Comparison of ENCODE assay signal across 30 mouse cellular contexts in the genomic region with DNA sequence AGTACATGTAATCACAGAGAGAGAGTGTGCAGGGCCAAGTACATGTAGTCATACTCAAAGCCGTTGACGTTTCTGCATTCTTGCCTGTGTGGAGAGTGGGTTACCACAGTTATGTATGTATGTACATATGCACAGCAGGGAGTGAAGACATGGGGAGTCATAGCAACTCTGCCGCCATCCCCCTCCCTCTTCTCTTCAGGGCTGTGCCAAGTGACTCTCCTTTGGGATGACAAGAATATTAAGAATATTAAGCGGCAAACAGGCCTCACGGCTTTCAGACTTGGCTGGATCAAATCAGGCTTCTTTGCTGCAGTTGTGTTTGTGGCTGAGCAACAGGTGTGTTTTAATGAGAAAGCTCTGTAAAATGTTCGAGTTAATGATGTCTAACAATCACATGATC. TPM values are rescaled to one million over a fixed set of nuclear protein-coding genes. Genes with fewer than 3 reads are reported as not detected.
"Had no signal": no experiment of that assay in that cellular context is flagged by ENCODE, and none has a peak within 500 bp of the region (broad histone marks: within the 10 kb centered on the region; RNA-seq: fewer than 3 reads in every experiment).

No protein-coding gene starts in this region.

- DNase-seq: cerebellum, adult 2 months; cerebellum, adult 8-10 months; cerebellum, adult 9-10 months; cerebellum, adult 9-11 months; cerebellum, postnatal 10 days; cerebellum, postnatal 14 days; cerebellum, postnatal 25 days; cerebellum, postnatal 36 days; embryo, embryonic 11 days; forebrain, postnatal 0 days; gastrocnemius, adult 2 months; gastrocnemius, postnatal 10 days; gastrocnemius, postnatal 14 days; gastrocnemius, postnatal 25 days; gastrocnemius, postnatal 36 days; heart, adult 11 months; heart, adult 18-20 months; heart, adult 2 months had no signal

- H3K27ac ChIP-seq: embryonic facial prominence, embryonic 12.5 days; embryonic facial prominence, embryonic 15.5 days; forebrain, embryonic 10.5 days; forebrain, embryonic 12.5 days; forebrain, embryonic 13.5 days; forebrain, embryonic 15.5 days; gastrocnemius, adult 2 months; heart, adult 2 months had no signal

- H3K4me2 ChIP-seq: embryonic facial prominence, embryonic 12.5 days; embryonic facial prominence, embryonic 15.5 days; forebrain, embryonic 12.5 days; forebrain, embryonic 13.5 days; forebrain, embryonic 15.5 days had no signal

- H3K9me3 ChIP-seq: embryonic facial prominence, embryonic 12.5 days; embryonic facial prominence, embryonic 15.5 days; forebrain, embryonic 10.5 days; forebrain, embryonic 12.5 days; forebrain, embryonic 13.5 days; forebrain, embryonic 15.5 days had no signal

- H3K4me3 ChIP-seq: embryonic facial prominence, embryonic 12.5 days; embryonic facial prominence, embryonic 15.5 days; erythroblast, embryonic 14.5 days; forebrain, embryonic 10.5 days; forebrain, embryonic 12.5 days; forebrain, embryonic 13.5 days; forebrain, embryonic 15.5 days; gastrocnemius, adult 2 months; heart, adult 2 months had no signal

- H3K27me3 ChIP-seq: embryonic facial prominence, embryonic 12.5 days; embryonic facial prominence, embryonic 15.5 days; forebrain, embryonic 13.5 days; forebrain, embryonic 15.5 days had no signal

- H3K9ac ChIP-seq: embryonic facial prominence, embryonic 12.5 days; embryonic facial prominence, embryonic 15.5 days; forebrain, embryonic 12.5 days; forebrain, embryonic 13.5 days; forebrain, embryonic 15.5 days; forebrain, postnatal 0 days had no signal

- H3K36me3 ChIP-seq: embryonic facial prominence, embryonic 12.5 days; embryonic facial prominence, embryonic 15.5 days; forebrain, embryonic 10.5 days; forebrain, embryonic 12.5 days; forebrain, embryonic 15.5 days had no signal

- ATAC-seq: forebrain, embryonic 13.5 days; forebrain, embryonic 14.5 days; forebrain, embryonic 15.5 days; forebrain, embryonic 16.5 days; forebrain, postnatal 0 days had no signal

RNA-seq across cellular contexts. Expression of a gene that starts 28.2 kb away (rescaled TPM):
- total RNA-seq: common myeloid progenitor, adult 5-6 weeks; gastrocnemius, adult 18-20 months; gastrocnemius, postnatal 25 days; granulocyte monocyte progenitor cell, adult 5-6 weeks; heart, adult 18-20 months had no signal
- polyA plus RNA-seq: erythroblast, embryonic 14.5 days had no signal
